Mouse (Mus musculus): ENCODE data around the gene Carmil1.

DNA sequence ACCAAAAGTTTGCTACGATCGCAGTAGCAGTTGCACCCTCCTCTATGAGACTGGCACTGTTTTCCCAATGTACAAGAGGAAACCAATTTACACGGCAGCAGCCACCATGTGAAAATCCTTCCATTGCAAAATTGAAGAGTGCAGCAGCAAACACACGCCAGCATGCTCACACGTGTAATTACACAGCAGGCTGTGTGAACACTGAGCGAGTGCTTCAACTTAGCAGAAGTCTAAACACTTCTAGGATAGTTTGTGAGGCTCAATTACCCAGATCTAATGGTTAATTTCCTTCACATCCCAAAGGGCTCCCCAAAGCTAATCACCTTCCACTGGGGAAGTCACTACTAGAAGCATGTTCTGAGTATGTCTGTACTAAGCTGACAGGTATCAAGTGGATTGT is 78.3 kb downstream of the Carmil1 start:
- TF ChIP-seq GATA1 (IDR thresholded peaks at IDR 0.05; ENCODE audit: borderline replicate concordance, low read length) (no peak), FLI1 (IDR thresholded peaks at IDR 0.05; ENCODE audit: low read length) (no peak)
